Mouse (Mus musculus): ENCODE results near the gene Fam107b. TPM values are rescaled to one million over a fixed set of nuclear protein-coding genes. Genes with fewer than 3 reads are reported as not detected.

Gene Fam107b
- polyA plus RNA-seq (2015; fragmentation: Nextera tagmentation; extraction: Ambion mirVana) = 26.4 and 32.5 TPM in 2 replicates

GRCm38 (mm10) chr2:3570186-3570585 is at the start of gene Fam107b:
TSS of gene Fam107b (plus strand) at chr2:3570488.

Other genes with a start within 250 kb of the Fam107b start
- 15.2 and 17.4 TPM in 2 replicates for gene Rpp38, start 237.8 kb upstream of the Fam107b start, polyA plus RNA-seq (2015; fragmentation: Nextera tagmentation; extraction: Ambion mirVana)
- gene Acbd7, start 234.3 kb upstream of the Fam107b start, polyA plus RNA-seq (2015; fragmentation: Nextera tagmentation; extraction: Ambion mirVana) = 0.34 TPM in 1 of 2 replicates, not detected in the other
- not detected in 2 replicates for gene Olah, start 173.3 kb upstream of the Fam107b start, polyA plus RNA-seq (2015; fragmentation: Nextera tagmentation; extraction: Ambion mirVana)
- gene Meig1, start 147.8 kb upstream of the Fam107b start, polyA plus RNA-seq (2015; fragmentation: Nextera tagmentation; extraction: Ambion mirVana) = not detected in 2 replicates
- 6.4 and 8.2 TPM in 2 replicates for gene Dclre1c, start 146.4 kb upstream of the Fam107b start, polyA plus RNA-seq (2015; fragmentation: Nextera tagmentation; extraction: Ambion mirVana)
- gene Suv39h2, start 95.5 kb upstream of the Fam107b start, polyA plus RNA-seq (2015; fragmentation: Nextera tagmentation; extraction: Ambion mirVana) = 8.4 TPM in 2 replicates
- 2.0 and 2.4 TPM in 2 replicates for gene Gm45902, start 57.7 kb upstream of the Fam107b start, polyA plus RNA-seq (2015; fragmentation: Nextera tagmentation; extraction: Ambion mirVana)
- gene Hspa14, start 57.7 kb upstream of the Fam107b start, polyA plus RNA-seq (2015; fragmentation: Nextera tagmentation; extraction: Ambion mirVana) = 85.9 and 88.6 TPM in 2 replicates
- gene Cdnf, start 57.5 kb upstream of the Fam107b start, polyA plus RNA-seq (2015; fragmentation: Nextera tagmentation; extraction: Ambion mirVana) = 0.12 and 0.28 TPM in 2 replicates

Data from spleen, postnatal 0 days (tissue).